Mouse (Mus musculus) urinary bladder, postnatal 14 days (tissue): ENCODE results near the gene Rpl9-ps6.

Experiments used
- DNase-seq: peaks from one replicate; pipeline ENCODE4 v3.0.0; 2021; ENCODE audit warnings: low spot score

The Rpl9-ps6 gene

GRCm38 (mm10) chr19:32466478-32466877 is at the start of gene Rpl9-ps6:
Gene Rpl9-ps6 (minus strand): TSS chr19:32466578.
- DNase-seq = no peak

DNA sequence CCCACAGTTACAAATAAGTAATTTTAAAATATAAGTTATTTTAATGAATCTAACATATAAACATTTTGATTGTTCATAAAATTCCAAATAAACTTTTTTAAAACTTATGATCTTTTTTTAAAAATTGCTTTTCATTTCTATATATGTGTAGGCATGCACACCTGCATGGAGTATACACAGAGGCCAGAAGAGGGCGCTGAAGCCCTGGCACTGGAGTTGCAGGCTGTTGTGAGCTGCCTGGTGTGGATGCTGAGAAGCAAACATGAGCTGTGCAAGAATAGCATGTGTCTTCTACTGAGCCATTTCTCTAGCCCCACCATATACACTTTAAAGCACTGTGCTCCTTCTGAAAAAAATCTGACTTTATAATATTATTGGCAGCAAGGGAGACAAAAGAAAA is 46.1 kb upstream of the Rpl9-ps6 start:
- DNase-seq = no peak

- DNase-seq = no peak
These were observed 44.6 kb upstream of the Rpl9-ps6 start for GRCm38 (mm10) chr19:32510962-32511361.

DNA sequence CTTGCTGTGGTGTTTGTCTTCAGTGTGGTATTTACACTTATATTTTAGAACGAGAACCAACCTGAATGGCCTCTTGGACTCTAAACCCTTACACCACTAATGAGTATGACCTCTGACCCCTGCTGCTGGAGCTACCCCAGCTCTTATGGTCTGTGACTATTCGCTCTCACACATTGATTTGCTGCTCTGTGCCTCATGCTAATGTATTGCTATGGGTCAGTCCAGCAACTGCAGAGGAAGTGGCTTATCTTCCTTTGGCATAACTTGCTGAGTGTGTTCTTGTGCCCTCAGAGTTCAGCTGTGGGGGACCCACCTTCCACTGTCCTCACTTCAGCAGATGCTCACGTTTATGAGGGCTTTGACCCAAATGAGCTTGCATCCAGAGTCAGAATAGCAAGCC is 43.9 kb upstream of the Rpl9-ps6 start:
- DNase-seq = no peak

DNA sequence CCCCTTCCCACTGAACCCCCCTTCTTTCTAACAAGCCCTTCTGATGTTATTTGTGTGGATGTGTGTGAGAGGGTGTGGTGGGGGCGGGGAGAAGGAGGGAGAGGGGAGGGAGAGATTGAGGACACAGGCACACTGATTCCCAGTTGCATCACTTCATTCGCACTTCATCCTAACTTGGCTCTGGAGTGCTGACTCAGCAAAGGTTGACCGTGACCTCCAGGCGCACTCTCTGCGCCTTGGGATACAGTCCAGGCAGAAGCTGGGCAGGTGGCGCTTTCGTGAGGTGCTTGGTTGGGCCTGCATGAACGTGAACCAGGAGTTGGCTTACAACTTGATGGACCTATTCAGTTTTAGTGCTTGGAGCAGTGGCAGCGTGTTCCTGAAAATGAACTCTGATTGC is 41.1 kb upstream of the Rpl9-ps6 start:
- DNase-seq = no peak

GRCm38 (mm10) chr19:32507100-32507499 is 40.7 kb upstream of the Rpl9-ps6 start:
- DNase-seq = no peak

DNA sequence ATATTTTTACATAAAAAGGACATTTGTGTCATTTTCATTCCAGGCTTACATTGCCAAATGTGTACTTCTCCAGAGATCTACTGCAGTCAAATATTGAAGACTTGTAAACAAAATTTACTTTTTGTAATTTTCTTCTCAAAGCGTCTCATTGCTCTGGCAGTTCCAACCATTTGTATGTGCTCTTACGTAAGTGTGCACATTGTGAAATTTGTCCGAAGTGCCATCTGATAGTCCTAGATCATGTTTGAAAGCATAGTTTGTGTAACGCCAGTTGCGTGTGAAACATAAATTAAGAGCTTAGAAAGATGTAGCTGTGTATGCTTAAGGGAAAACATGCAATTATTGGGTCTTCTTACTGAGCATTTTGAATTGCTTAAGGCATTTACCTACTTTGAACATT is 40.1 kb upstream of the Rpl9-ps6 start:
- DNase-seq = no peak

GRCm38 (mm10) chr19:32506081-32506480 is 39.7 kb upstream of the Rpl9-ps6 start:
- DNase-seq = no peak

DNA sequence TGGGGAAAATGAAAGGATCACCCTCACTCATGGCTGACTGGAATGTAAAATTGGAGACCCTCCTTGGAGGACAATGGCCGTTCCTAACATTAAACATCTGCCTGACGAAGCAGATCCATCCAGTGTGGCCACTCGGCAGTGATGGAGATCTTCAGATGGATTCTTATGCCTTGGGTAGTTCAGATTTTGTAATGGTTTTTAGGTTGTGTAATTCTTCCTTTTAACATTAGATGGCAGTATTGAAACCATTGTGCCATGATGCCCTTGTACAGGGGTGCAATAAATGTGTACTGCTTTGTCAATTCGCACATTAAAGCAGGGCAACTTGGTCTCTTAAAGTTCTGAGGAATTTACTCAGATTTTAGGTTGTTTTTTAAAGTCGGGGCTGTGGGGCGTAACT is 35.0 kb upstream of the Rpl9-ps6 start:
- no peak for DNase-seq

- DNase-seq = no peak
These were observed 31.6 kb upstream of the Rpl9-ps6 start for GRCm38 (mm10) chr19:32498002-32498401.

GRCm38 (mm10) chr19:32497411-32497810 is 31.0 kb upstream of the Rpl9-ps6 start:
- no peak for DNase-seq

DNA sequence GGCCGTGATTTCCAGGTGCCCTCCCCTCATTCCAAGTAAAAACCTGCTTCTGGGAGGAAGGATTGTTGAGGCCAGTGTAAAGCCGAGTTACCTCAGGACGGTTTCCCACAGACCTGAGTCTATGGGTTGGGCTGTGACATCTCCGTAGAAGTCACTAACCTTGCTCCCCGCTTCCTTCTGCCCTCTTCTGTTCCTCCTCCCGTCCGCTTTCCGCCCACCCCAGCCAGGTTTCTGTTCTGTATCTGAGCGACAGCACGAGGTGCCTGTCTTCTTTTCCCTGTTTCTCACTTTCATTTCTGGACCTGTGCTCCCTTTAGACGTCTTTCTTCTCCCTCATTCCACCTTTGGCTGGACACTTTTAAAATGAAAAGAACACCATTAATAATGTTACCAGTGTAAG is 28.7 kb upstream of the Rpl9-ps6 start:
- no peak for DNase-seq

DNA sequence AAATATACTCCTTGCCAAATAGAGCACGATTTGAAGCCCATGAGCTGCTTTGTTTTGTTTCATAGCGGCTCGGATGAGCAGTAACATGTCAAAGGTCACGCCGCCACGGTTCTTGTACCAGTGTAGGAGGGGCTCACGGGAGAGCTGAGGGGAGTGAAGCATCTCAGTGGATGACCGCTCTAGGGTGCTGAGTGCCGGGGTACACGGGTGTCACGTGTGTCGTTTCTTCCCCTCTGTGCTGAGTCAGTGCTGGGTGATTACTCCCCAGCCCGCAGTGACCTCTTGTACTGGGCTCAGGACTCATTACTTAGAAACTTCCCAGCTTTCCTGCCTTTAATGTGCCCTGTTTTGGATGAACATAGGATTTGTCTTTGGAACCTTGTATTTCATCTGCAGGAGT is 28.2 kb upstream of the Rpl9-ps6 start:
- DNase-seq = no peak

DNA sequence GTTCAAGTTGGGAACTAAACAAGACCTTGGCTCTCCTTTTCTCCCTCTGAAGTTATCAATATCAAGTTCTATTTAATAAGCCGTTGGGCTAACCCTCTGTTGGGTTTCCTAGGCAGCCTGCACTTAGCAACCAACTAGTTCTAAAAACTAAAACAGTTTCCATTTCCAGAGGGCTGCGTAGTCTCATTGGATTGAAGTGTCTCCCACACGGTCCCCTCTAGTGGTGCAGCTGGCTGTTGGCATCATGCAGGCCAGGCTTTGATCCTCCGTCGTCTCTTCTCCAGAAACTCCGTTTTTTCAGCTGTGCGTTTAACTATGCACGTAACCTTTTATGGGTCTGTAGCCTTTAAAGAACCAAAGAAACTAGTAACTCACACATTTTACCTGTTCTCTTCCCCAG is 27.1 kb upstream of the Rpl9-ps6 start:
- no peak for DNase-seq

- DNase-seq = no peak
These were observed 26.6 kb upstream of the Rpl9-ps6 start for GRCm38 (mm10) chr19:32492981-32493380.

DNA sequence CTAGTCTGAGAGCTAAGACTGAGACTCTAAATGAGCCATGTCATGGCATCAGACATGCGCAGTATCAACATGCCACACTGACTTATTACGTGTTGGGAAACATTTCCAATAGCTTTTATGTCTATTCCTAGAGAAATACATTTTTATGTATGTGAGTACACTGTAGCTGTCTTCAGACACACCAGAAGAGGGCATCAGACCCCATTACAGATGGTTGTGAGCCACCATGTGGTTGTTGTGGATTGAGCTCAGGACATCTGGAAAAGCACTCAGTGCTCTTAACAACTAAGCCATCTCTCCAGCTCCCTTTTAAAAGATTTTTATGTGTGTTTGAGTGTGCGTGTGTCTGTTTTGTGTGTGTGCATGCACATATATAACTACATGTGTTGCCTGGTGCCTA is 26.0 kb upstream of the Rpl9-ps6 start:
- no peak for DNase-seq

- DNase-seq = no peak
These were observed 24.6 kb upstream of the Rpl9-ps6 start for GRCm38 (mm10) chr19:32490976-32491375.

DNA sequence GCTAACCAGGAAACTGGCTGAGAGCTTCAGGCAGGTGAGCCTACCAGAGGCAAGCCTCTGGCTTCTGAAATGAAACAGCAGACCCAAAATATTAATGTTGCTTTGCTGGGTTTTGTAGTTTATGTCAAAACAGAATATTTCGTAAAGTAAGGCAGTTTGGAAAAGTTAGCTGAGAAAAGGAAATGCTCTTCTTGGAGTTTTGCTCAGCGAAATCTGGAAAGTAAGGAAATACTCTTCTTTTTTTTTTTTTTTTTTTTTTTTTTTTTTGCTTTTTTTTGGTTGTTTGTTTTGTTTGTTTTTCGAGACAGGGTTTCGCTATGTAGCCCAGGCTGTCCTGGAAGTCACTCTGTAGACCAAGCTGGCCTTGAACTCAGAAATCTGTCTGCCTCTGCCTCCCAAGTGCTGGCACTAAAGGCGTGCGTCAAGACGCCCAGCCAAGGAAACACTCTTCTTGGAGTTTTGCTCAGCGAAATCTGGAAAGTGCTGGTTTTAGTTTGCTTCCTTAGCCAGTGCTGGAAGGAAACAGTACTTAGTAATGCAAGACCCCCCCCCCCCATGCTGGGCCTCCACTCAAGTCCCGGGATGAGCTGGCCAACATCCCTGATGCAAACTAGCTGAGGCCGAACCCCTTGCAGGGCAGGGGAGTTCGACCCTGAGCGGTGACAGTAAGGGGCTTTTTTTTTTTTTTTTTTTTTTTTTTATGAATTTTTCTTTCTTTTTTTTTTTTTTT is 23.0 kb upstream of the Rpl9-ps6 start:
- no peak for DNase-seq

- no peak for DNase-seq
These were observed 21.3 kb upstream of the Rpl9-ps6 start for GRCm38 (mm10) chr19:32487595-32488255.

DNA sequence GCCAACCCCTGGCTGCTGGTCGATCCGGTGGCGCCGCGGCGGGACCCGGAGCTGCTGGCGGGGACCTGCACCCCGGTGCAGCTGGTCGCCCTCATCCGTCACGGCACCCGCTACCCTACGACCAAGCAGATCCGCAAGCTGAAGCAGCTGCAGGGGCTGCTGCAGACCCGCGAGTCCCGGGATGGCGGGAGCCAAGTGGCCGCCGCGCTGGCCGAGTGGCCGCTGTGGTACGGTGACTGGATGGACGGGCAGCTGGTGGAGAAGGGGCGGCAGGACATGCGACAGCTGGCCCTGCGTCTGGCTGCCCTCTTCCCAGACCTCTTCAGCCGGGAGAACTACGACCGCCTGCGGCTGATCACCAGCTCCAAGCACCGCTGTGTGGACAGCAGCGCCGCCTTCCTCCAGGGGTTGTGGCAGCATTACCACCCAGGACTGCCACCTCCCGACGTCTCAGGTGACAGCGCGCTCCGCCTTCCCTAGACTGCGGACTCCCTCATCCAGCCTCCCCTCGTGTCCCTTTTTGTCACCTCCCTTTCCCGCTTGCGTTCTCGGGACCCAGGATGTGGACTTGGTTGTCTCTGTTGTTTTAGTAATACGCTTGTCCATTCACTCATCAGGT is 19.8 kb upstream of the Rpl9-ps6 start:
- peak; percentile 66 for DNase-seq

DNA sequence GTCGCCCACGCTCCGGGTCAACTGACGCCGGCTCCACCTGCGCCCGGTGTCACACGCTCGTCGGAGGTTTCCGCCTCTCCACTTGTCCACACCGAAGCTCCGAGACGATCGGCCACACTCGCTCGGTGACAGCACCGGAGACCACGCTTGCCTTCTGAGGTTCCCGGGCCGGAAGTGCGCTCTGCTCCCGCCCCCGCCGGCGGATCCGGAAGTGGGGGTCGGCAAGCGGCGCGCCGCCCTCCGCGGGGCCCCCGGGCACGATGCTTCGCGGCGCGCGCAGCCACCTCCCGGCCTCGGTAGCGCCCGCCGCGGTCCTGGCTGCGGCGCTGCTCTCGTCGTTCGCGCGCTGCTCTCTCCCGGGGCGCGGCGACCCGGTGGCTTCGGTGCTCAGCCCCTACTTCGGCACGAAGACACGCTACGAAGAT is 19.3 kb upstream of the Rpl9-ps6 start, which contains the start of gene Minpp1:
Minpp1 (plus strand) TSS at position 89 of the 425 bp plus-strand sequence.
- DNase-seq = peak; percentile 81

- no peak for DNase-seq
These were observed 18.7 kb upstream of the Rpl9-ps6 start for GRCm38 (mm10) chr19:32484941-32485660.

DNA sequence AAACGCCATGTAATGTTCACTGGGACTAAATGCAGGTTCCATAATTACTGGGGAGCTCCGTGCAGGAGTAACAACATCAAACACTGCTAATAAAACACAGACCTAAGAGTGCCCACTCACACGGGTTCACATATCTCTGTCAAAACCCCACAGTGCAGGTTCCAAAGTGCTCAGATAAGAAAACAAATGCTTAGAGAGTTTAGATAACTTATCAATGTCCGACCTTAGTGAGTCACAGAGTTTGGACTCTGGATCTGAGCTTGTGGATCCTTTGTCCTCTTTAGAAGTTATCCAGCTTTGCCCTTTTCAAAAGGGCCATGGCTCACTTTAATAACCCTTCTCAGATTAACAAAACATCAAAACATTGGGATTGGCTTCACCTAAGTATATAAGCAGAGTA is 15.1 kb upstream of the Rpl9-ps6 start:
- DNase-seq = no peak
